Mouse (Mus musculus): ENCODE data around the gene Igfbp5. TPM values are rescaled to one million over a fixed set of nuclear protein-coding genes. Genes with fewer than 3 reads are reported as not detected.

The Igfbp5 gene
- polyA plus RNA-seq, 2 experiments = 0.36 to 1.3 TPM

- no peak overlapping the region for H3K4me2 ChIP-seq (ENCODE audit: low read depth)
- H3K36me3 ChIP-seq (replicated peaks; ENCODE audit: control insufficient read depth, insufficient read depth, low read depth) = no peaks in the 10 kb centered on the region
- TF ChIP-seq CTCF (IDR thresholded peaks at IDR 0.05; ENCODE audit: low read depth) (no peak), EP300 (IDR thresholded peaks at IDR 0.05; ENCODE audit: low read depth) (no peak)
- 71% methylated on average over 9 of the region's 9 CpGs for WGBS (ENCODE audit: insufficient replicate concordance)
- ATAC-seq (ENCODE audit: insufficient read depth) (no peak), DNase-seq (ENCODE audit: low read depth in 3 of 3, low spot score in 3 of 3) (no peak)
- no peak overlapping the region for H3K4me3 ChIP-seq (ENCODE audit: insufficient read depth in 1 of 2, low read depth in 2 of 2, low read length in 2 of 2)
- no peaks in the 10 kb centered on the region for H3K27me3 ChIP-seq (ENCODE audit: control insufficient read depth, insufficient read depth, low read length)
- no peak overlapping the region for H3K9ac ChIP-seq (replicated peaks)
- no peaks in the 10 kb centered on the region for H3K9me3 ChIP-seq (ENCODE audit: control insufficient read depth, low read length)
- no peaks in the 10 kb centered on the region for H3K4me1 ChIP-seq (replicated peaks; ENCODE audit: control insufficient read depth in 2 of 2, insufficient read depth in 2 of 2, low read length in 1 of 2)
- H3K27ac ChIP-seq = no peak overlapping the region
These were observed 14.7 kb downstream of the Igfbp5 start for GRCm38 (mm10) chr1:72859963-72860362.

GRCm38 (mm10) chr1:72858874-72859273 lies 15.8 kb downstream of the Igfbp5 start:
- ATAC-seq (ENCODE audit: insufficient read depth) (no peak), DNase-seq (ENCODE audit: low read depth in 3 of 3, low spot score in 3 of 3) (no peak)
- H3K4me3 ChIP-seq (ENCODE audit: insufficient read depth in 1 of 2, low read depth in 2 of 2, low read length in 2 of 2) = no peak overlapping the region
- H3K4me2 ChIP-seq (ENCODE audit: low read depth) = no peak overlapping the region
- no peak overlapping the region for H3K9ac ChIP-seq (replicated peaks)
- no peaks in the 10 kb centered on the region for H3K9me3 ChIP-seq (ENCODE audit: control insufficient read depth, low read length)
- no peaks in the 10 kb centered on the region for H3K27me3 ChIP-seq (ENCODE audit: control insufficient read depth, insufficient read depth, low read length)
- H3K4me1 ChIP-seq (replicated peaks; ENCODE audit: control insufficient read depth in 2 of 2, insufficient read depth in 2 of 2, low read length in 1 of 2) = no peaks in the 10 kb centered on the region
- TF ChIP-seq EP300 (IDR thresholded peaks at IDR 0.05; ENCODE audit: low read depth) = no peak
- TF ChIP-seq CTCF (IDR thresholded peaks at IDR 0.05; ENCODE audit: low read depth) = no peak
- WGBS (ENCODE audit: insufficient replicate concordance) = 65% methylated on average over 5 of the region's 5 CpGs
- no peak overlapping the region for H3K27ac ChIP-seq
- no peaks in the 10 kb centered on the region for H3K36me3 ChIP-seq (replicated peaks; ENCODE audit: control insufficient read depth, insufficient read depth, low read depth)

DNA sequence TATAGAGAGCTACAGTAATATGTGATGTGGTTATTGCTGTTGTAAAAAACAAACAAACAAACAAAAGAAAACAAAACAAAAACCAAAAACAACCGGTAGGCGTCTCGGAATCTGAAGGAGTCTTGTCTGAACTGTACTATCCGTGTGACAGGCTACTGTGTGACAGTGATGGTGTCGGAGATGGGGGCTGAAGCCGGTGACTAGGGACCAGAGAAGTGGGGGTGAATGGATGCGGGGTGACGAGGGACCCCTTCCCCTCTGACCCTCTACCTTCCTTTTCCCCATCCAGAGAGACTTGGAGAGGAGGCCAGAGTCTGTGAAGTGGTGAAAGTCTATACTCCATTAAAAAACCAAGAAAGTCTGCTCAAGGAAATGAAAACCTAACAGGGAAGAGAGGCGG lies 16.4 kb downstream of the Igfbp5 start:
- H3K27me3 ChIP-seq (ENCODE audit: control insufficient read depth, insufficient read depth, low read length) = no peaks in the 10 kb centered on the region
- DNase-seq (ENCODE audit: low read depth in 3 of 3, low spot score in 3 of 3) (no peak), ATAC-seq (ENCODE audit: insufficient read depth) (no peak)
- no peak overlapping the region for H3K4me3 ChIP-seq (ENCODE audit: insufficient read depth in 1 of 2, low read depth in 2 of 2, low read length in 2 of 2)
- no peak for TF ChIP-seq EP300 (IDR thresholded peaks at IDR 0.05; ENCODE audit: low read depth)
- no peak for TF ChIP-seq CTCF (IDR thresholded peaks at IDR 0.05; ENCODE audit: low read depth)
- 55% methylated on average over 9 of the region's 9 CpGs for WGBS (ENCODE audit: insufficient replicate concordance)
- no peaks in the 10 kb centered on the region for H3K9me3 ChIP-seq (ENCODE audit: control insufficient read depth, low read length)
- H3K27ac ChIP-seq = no peak overlapping the region
- H3K9ac ChIP-seq (replicated peaks) = no peak overlapping the region
- H3K4me1 ChIP-seq (replicated peaks; ENCODE audit: control insufficient read depth in 2 of 2, insufficient read depth in 2 of 2, low read length in 1 of 2) = no peaks in the 10 kb centered on the region
- H3K36me3 ChIP-seq (replicated peaks; ENCODE audit: control insufficient read depth, insufficient read depth, low read depth) = no peaks in the 10 kb centered on the region
- no peak overlapping the region for H3K4me2 ChIP-seq (ENCODE audit: low read depth)

DNA sequence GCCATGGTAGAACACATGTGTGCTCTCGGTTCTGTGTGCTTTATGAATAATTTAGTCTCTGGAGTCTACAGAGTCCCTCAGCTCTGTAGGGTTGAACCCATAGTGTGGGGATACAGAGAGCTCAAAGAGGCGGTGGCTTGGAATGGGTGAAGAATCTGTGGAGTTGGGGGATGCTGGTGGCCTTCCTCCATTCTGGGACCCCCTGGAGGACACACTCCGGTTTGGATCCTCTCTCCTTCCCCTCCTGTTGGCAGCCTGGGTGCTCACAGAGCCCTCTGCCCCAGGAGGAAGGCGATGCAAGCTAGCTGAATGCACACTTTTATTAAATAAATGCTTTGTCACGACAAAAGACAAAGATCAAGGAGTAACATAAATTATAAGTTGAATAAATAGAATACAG lies 17.1 kb downstream of the Igfbp5 start:
- Histone ChIP-seq H3K4me3 (ENCODE audit: insufficient read depth in 1 of 2, low read depth in 2 of 2, low read length in 2 of 2) (no peak overlapping the region), H3K36me3 (replicated peaks; ENCODE audit: control insufficient read depth, insufficient read depth, low read depth) (no peaks in the 10 kb centered on the region), H3K4me1 (replicated peaks; ENCODE audit: control insufficient read depth in 2 of 2, insufficient read depth in 2 of 2, low read length in 1 of 2) (no peaks in the 10 kb centered on the region), H3K27ac (no peak overlapping the region), H3K9ac (replicated peaks) (no peak overlapping the region), H3K9me3 (ENCODE audit: control insufficient read depth, low read length) (no peaks in the 10 kb centered on the region), H3K4me2 (ENCODE audit: low read depth) (no peak overlapping the region), H3K27me3 (ENCODE audit: control insufficient read depth, insufficient read depth, low read length) (no peaks in the 10 kb centered on the region)
- no peak for ATAC-seq (ENCODE audit: insufficient read depth)
- TF ChIP-seq EP300 (IDR thresholded peaks at IDR 0.05; ENCODE audit: low read depth) = no peak
- TF ChIP-seq CTCF (IDR thresholded peaks at IDR 0.05; ENCODE audit: low read depth) = no peak
- no peak for DNase-seq (ENCODE audit: low read depth in 3 of 3, low spot score in 3 of 3)
- 55% methylated on average over 5 of the region's 5 CpGs for WGBS (ENCODE audit: insufficient replicate concordance)

- 61% methylated on average over 7 of the region's 7 CpGs for WGBS (ENCODE audit: insufficient replicate concordance)
- no peaks in the 10 kb centered on the region for H3K27me3 ChIP-seq (ENCODE audit: control insufficient read depth, insufficient read depth, low read length)
- no peaks in the 10 kb centered on the region for H3K4me1 ChIP-seq (replicated peaks; ENCODE audit: control insufficient read depth in 2 of 2, insufficient read depth in 2 of 2, low read length in 1 of 2)
- DNase-seq (ENCODE audit: low read depth in 3 of 3, low spot score in 3 of 3) (no peak), ATAC-seq (ENCODE audit: insufficient read depth) (no peak)
- no peak overlapping the region for H3K4me2 ChIP-seq (ENCODE audit: low read depth)
- no peak overlapping the region for H3K27ac ChIP-seq
- H3K36me3 ChIP-seq (replicated peaks; ENCODE audit: control insufficient read depth, insufficient read depth, low read depth) = no peaks in the 10 kb centered on the region
- H3K9me3 ChIP-seq (ENCODE audit: control insufficient read depth, low read length) = no peaks in the 10 kb centered on the region
- H3K9ac ChIP-seq (replicated peaks) = no peak overlapping the region
- TF ChIP-seq CTCF (IDR thresholded peaks at IDR 0.05; ENCODE audit: low read depth) (no peak), EP300 (IDR thresholded peaks at IDR 0.05; ENCODE audit: low read depth) (no peak)
- no peak overlapping the region for H3K4me3 ChIP-seq (ENCODE audit: insufficient read depth in 1 of 2, low read depth in 2 of 2, low read length in 2 of 2)
These were observed 17.5 kb downstream of the Igfbp5 start for GRCm38 (mm10) chr1:72857142-72857541.

Data from liver, embryonic 14.5 days (tissue).